Mouse (Mus musculus): ENCODE data around the gene Slc25a39.

DNA sequence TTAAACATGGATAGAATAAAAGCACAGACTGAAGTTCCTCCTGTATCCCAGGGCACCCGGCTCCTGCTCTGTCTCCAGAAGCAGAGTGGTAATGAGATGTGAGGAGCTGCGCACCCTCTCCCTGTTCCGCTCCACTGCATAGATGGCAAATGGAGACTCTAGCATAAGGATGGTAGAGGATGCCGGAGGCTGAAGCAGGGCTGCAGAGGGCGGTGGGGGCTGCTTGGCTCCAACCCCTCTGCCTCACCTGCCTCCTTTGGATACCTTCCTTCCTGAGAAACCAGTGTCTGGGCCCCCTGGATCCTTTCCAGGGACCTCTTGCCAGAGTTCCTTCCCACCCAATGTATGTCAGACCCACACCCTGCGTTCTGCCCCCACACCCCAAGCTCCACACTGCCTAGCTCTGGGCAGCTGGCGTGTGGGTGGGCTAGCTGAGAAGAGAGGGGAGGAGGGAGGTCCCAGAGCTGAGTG, 11.0 kb downstream of the Slc25a39 start:
- TF ChIP-seq CTCF (IDR thresholded peaks at IDR 0.05; ENCODE audit: low read depth, low read length) (no peak), TAL1 (conservative IDR thresholded peaks at IDR 0.05; ENCODE audit: low read depth, low read length) (no peak), POLR2AphosphoS5 (IDR thresholded peaks at IDR 0.05; ENCODE audit: insufficient replicate concordance, low read depth, low read length) (no peak), GATA1 (IDR thresholded peaks at IDR 0.05; ENCODE audit: borderline replicate concordance, low read length) (no peak), GATA2 (IDR thresholded peaks at IDR 0.05; ENCODE audit: borderline replicate concordance, low read depth, low read length) (no peak)
